Mouse (Mus musculus): Measurements from ENCODE around the gene Gm3739. TPM values are rescaled to one million over a fixed set of nuclear protein-coding genes. Genes with fewer than 3 reads are reported as not detected.

The Gm3739 gene
- polyA plus RNA-seq (2015; fragmentation: Nextera tagmentation; extraction: Ambion mirVana), result 0.22 and 0.44 TPM in 2 replicates

DNA sequence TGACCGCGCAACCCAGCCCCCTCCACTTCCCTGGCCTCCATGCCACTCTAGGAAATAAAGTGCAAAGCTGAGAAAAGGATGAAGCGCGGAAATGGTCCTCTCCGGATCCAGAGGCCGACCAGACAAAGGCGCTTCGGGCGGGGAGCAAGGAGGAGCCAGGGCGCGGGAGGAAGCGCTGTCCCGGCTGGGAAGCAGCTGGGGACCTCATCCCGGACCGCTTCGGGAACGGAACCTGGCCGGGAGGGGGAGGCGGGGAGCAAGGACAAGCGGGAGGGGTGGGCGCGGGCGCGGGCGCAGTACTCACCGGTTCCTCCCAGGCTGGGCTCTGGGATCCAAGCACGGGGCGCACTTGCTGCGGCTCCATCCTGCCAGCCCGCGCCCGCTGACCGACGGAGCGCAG lies at the start of gene Gm3739:
Gene Gm3739, minus strand, starts transcription at position 389 of the 400 bp plus-strand sequence.

DNA sequence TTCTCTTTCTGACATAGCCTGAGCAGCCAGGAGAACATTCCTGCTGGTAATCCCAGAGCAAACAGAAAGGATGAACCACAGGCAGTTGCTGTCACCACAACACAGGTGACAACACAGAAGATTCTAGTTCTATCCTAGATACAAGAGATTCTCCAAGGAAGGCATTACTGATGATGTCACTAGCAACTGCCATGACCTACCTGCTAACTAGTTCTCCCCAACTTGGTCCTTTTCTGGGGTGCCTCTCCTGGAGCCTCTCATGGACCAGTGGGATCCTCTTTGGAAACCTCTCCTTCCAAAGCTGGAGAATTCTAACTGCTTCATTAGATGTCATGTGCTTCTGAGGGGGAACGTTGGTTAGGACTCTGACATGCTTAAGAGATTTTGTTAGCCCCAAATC lies 17.4 kb upstream of the Gm3739 start, which contains the start of gene Gm5797:
Gene Gm5797, minus strand, starts transcription at position 101 of the 400 bp plus-strand sequence.

DNA sequence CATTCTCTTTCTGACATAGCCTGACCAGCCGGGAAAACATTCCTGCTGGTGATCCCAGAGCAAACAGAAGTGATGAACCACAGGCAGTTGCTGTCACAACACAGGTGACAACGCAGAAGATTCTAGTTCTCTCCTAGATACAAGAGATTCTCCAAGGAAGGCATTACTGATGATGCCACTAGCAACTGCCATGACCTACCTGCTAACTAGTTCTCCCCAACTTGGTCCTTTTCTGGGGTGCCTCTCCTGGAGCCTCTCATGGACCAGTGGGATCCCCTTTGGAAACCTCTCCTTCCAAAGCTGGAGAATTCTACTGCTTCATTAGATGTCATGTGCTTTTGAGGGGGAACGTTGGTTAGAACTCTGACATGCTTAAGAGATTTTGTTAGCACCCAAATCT lies 50.2 kb downstream of the Gm3739 start, which contains the start of gene Gm3727:
Gene Gm3727, minus strand, starts transcription at position 101 of the 400 bp plus-strand sequence.

Other genes with a start within 250 kb of the Gm3739 start
- 0.35 and 0.43 TPM in 2 replicates for gene Gm3696, start 214.4 kb downstream of the Gm3739 start, polyA plus RNA-seq (2015; fragmentation: Nextera tagmentation; extraction: Ambion mirVana)
- not detected in 2 replicates for gene Gm6676, start 189.6 kb downstream of the Gm3739 start, polyA plus RNA-seq (2015; fragmentation: Nextera tagmentation; extraction: Ambion mirVana)
- 0.57 and 0.97 TPM in 2 replicates for gene Gm3512, start 140.5 kb downstream of the Gm3739 start, polyA plus RNA-seq (2015; fragmentation: Nextera tagmentation; extraction: Ambion mirVana)
- gene Gm16434, start 120.5 kb downstream of the Gm3739 start, polyA plus RNA-seq (2015; fragmentation: Nextera tagmentation; extraction: Ambion mirVana), result not detected in 2 replicates
- gene Gm3727, start 50.3 kb downstream of the Gm3739 start, polyA plus RNA-seq (2015; fragmentation: Nextera tagmentation; extraction: Ambion mirVana), result not detected in 2 replicates
- gene Gm5797, start 17.3 kb upstream of the Gm3739 start, polyA plus RNA-seq (2015; fragmentation: Nextera tagmentation; extraction: Ambion mirVana), result not detected in 2 replicates
- gene Gm8374, start 50.1 kb upstream of the Gm3739 start, polyA plus RNA-seq (2015; fragmentation: Nextera tagmentation; extraction: Ambion mirVana), result not detected in 2 replicates
- gene Gm3755, start 135.9 kb upstream of the Gm3739 start, polyA plus RNA-seq (2015; fragmentation: Nextera tagmentation; extraction: Ambion mirVana), result not detected in 2 replicates
- gene Gm3752, start 168.7 kb upstream of the Gm3739 start, polyA plus RNA-seq (2015; fragmentation: Nextera tagmentation; extraction: Ambion mirVana), result 0.33 and 0.79 TPM in 2 replicates

All from adrenal gland, postnatal 0 days (tissue).